Mouse (Mus musculus) thymus, adult 2 months (tissue): ENCODE results near the gene Slc9a3r1.

Experiments
- CTCF ChIP-seq: fragments of 200-500 bp; IDR thresholded peaks from 2 replicates; pipeline ENCODE4 v1.5.1; 2012; ENCODE audit warnings: mild to moderate bottlenecking, control low read depth, low read length, moderate library complexity, borderline replicate concordance; ENCODE audit not compliant: control insufficient read depth, poor library complexity, insufficient read depth; ENCODE audit errors: extremely low read depth
- POLR2A ChIP-seq: fragments of 200-500 bp; IDR thresholded peaks from 2 replicates; pipeline ENCODE4 v1.6.1; 2012; ENCODE audit warnings: mild to moderate bottlenecking, low read length, control low read depth, moderate library complexity; ENCODE audit not compliant: control insufficient read depth, poor library complexity, insufficient read depth; ENCODE audit errors: extremely low read depth

DNA sequence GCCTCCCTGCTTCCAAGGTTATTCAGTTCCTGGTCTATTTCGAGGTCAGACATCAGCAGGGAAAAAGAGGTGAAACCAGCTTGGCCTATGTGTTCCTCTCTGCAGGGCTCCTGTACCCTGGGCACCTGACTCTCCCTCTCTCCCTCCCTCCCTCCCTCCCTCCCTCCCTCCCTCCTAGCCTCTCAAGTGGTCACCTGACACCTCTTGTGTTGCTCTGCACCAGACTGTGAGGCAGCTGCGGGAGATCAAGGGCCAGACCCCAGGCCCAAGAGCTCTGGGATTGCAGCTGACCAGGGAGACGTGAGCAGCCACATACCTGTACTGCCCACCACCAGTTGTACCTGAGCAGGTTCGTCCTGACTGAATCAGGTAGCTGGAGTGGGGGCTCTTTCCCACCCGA, 52.0 kb downstream of the Slc9a3r1 start:
- TF ChIP-seq CTCF (no peak), POLR2A (no peak)
